Mouse (Mus musculus): Measurements from ENCODE around the gene Tbcc. TPM values are rescaled to one million over a fixed set of nuclear protein-coding genes. Genes with fewer than 3 reads are reported as not detected.

Gene Tbcc
- polyA plus RNA-seq, 3 experiments from 2014 or later, result 9.6 to 10.5 (median 9.9) TPM

- ATAC-seq, result peak; percentile 89
Measured at GRCm38 (mm10) chr17:46870204-46870798, 20.2 kb upstream of the Tbcc start.

DNA sequence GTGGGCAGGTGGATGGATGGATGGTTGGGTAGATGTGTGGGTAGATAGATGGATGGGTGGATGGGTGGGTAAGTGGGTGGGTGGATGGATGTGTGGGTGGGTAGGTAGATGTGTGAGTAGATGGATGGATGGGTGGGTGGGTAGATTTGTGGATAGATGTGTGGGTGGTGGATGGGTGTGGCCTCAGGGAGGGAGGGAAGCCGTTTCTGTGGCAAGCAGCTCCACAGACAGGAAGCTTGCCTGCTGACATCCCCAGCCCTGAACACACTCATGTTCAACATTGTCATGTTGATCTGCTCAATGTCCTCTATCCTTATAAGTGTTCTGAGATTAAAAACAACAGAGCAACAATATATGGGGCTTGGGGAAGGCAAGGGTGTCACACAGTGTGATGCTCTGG is 19.6 kb upstream of the Tbcc start:
- ATAC-seq, result peak; percentile 77

- no peak for ATAC-seq
Measured at GRCm38 (mm10) chr17:46872806-46873205, 17.7 kb upstream of the Tbcc start.

DNA sequence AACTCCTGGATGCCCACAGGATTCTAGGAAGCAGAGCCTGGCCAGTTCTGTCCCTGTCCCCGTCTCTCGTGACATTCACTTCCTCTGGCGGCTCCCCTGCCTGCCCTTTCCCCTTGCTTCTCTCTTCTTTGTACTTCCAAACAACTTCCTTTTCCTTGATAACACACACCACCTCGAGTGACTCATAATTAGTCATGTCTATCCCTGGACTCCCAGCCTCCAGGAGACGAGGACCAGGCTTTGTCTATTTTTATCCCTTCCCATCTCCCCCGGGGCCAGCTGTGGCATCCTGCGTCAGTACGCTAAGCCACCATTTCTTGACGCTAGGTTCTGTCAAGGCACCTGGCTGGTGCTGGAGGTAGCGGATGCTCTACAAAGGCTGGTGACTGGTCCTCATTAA is 16.4 kb upstream of the Tbcc start:
- ATAC-seq, result no peak

DNA sequence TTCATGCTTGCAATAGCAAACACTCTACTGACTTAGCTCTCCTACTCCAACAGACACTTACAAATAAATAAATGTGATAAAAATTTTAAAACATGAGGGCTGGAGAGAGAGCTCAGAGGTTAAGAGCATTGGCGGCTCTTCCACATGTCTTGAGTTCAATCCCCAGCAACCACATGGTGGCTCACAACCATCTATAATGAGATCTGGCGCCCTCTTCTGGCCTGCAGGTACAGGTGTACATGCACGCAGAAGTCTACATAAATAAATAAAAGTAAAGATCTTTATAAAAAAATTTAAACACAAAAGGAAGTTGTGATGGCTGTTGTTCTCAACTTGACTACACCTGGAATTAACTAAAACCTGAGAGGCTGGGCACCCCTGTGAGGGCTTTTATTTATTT is 14.9 kb upstream of the Tbcc start:
- ATAC-seq, result no peak

DNA sequence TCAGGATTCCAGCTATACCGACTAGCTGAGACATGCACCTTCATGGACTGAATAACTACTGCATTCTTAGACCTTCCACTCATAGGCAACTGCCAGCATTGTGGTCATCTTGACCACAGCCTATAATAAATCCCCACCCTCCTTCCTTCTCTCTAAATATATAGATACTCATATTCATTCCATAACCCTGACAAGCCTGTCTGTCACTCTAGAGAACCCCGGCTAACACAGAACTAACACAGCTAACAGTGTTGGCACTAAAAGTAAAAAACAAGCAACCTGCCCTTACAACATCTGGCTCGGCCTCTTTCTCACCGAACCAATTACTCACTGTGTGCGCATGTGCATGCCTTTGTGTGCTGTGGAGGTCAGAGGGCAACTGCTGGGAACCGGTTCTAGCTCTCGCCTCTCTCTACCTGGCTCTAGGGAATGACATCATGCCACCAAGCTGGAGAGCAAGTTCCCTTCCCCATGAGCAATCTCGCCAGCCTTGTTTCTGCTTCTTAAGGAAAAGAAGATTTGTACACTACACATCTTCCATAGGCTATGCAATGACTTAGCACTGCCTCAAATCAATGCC is 14.0 kb upstream of the Tbcc start:
- ATAC-seq, result no peak

DNA sequence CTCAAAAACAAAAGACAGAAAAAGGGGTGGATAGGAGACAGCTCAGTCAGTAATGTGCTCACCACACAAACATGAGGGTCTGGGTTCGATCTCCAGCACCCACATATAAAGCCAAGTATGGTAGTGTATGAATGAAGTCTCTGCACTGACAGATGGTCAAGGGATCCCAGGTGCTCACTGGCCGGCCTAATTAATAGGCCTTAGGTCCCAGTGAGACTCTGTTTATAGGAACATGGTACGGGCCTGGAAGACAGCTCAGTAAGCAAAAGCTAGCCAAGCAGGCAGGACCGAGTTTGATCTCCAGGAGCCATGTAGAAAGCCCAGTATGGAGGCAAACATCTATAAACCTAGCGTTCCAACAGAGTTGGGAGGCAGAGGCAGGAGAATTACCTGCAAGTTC is 13.4 kb upstream of the Tbcc start:
- ATAC-seq, result no peak

GRCm38 (mm10) chr17:46879841-46880311 is 10.6 kb upstream of the Tbcc start:
- ATAC-seq, result peak; percentile 84

GRCm38 (mm10) chr17:46880322-46880721 is 10.2 kb upstream of the Tbcc start:
- no peak for ATAC-seq

DNA sequence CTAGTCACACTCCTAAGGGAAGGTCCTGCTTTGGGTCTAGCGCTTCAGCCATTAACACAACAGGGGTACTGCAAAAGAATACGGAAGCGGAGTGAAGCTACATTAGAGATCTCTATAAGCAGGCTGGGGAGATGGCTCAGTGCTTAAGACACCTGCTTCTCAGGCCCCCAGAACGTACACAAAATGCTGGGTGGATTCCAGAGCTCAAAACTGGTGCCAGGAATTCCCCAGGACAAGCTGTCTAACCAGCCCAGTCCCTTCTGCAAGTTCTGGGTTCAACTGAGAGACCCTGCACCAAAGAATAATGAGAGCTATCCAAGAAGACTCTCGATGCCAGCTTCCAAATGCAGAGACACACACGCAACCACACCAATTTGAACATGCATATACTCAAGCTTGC is 8.8 kb upstream of the Tbcc start:
- no peak for ATAC-seq

DNA sequence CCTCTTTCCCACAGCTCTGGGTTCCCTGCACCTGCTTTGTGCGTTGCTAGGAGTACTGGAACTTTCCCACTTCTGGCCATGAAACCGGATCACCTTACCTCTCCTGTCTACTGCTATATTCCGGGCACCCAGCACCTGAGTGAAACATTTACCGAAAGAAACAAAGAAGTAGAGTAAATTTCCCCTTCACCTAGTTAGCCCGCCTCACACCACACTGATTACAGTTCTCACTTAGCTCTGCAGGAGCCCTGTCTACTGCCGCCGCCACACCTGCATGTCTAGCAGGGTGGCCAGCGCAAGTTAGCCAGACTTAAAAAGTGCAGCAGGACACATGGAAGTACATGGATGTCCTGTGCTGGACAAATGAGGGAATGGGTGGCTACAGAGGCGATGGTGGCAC is 7.4 kb upstream of the Tbcc start:
- no peak for ATAC-seq

- no peak for ATAC-seq
Measured at GRCm38 (mm10) chr17:46884766-46885165, 5.7 kb upstream of the Tbcc start.

GRCm38 (mm10) chr17:46885218-46885909 is 5.1 kb upstream of the Tbcc start:
- no peak for ATAC-seq

- ATAC-seq, result no peak
Measured at GRCm38 (mm10) chr17:46885910-46886643, 4.4 kb upstream of the Tbcc start.

- ATAC-seq, result no peak
Measured at GRCm38 (mm10) chr17:46888511-46889212, 1.8 kb upstream of the Tbcc start.

GRCm38 (mm10) chr17:46889450-46890084 is 917 bp upstream of the Tbcc start:
- ATAC-seq, result peak; percentile 12

DNA sequence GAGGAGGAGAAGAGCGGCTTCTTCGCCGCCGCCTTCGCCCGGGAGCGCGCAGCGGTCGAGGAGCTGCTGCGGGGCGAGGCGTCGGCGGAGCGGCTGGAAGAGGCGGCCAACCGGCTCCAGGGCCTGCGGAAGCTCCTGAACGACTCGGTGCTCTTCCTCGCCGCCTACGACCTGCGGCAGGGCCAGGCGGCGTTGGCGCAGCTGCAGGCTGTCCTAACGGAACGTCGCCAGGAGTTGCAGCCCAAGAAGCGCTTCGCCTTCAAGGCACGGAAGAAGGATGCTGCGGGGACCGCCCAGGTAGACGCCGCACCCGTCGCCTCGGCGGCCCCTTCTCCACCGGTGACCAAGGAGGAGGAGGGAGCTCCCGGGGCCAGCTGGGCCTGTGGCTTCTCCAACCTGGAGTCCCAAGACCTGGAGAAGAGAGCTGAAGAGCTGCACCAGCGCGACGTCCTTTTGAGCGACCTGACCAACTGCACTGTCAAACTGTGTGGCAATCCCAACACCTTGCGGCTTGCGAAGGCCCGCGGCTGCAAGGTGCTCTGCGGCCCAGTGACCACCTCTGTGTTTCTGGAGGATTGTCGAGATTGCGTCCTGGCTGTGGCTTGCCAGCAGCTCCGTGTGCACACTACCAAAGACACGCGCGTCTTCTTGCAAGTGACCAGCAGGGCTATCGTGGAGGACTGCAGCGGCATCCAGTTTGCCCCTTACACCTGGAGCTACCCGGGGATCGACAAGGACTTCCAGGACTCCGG is 535 bp downstream of the Tbcc start:
- peak; percentile 17 for ATAC-seq

- no peak for ATAC-seq
Measured at GRCm38 (mm10) chr17:46895426-46895825, 4.9 kb downstream of the Tbcc start.

GRCm38 (mm10) chr17:46897221-46897950 is 6.9 kb downstream of the Tbcc start:
- ATAC-seq, result no peak

GRCm38 (mm10) chr17:46900941-46901340 is 10.5 kb downstream of the Tbcc start:
- ATAC-seq, result no peak

All from inflammation-experienced regulatory T-cells, adult 6 months (primary cell).